Comparison of ENCODE assay signal across 8 mouse cellular contexts in genomic region chr15:86033191-86033841, GRCm38 (mm10). TPM values are rescaled to one million over a fixed set of nuclear protein-coding genes. Genes with fewer than 3 reads are reported as not detected.
DNase-seq lines count a peak whose midpoint lies in the region; ATAC-seq and TF ChIP-seq lines count a peak whose summit lies in the region.

Gene Celsr1 (minus strand): TSS chr15:86033777.

- no peaks in the 10 kb centered on the region for H3K27me3 ChIP-seq in testis, adult 2 months (ENCODE audit: control insufficient read depth, insufficient read depth, low read length)
- peaks cover 27% of the 10 kb centered on the region for H3K27me3 ChIP-seq in embryonic facial prominence, embryonic 15.5 days
- peaks cover 34% of the 10 kb centered on the region for H3K27me3 ChIP-seq in intestine, embryonic 16.5 days (replicated peaks; ENCODE audit: control insufficient read depth, insufficient read depth, low read length)

- no peak for DNase-seq in testis, postnatal 14 days (ENCODE audit: low spot score)
- DNase-seq in lung, postnatal 4 days: peak; percentile 39 to 59
- no peak for DNase-seq in natural killer cell, adult 2 months (ENCODE audit: low spot score in 2 of 2)
- DNase-seq in left cerebral cortex, adult 8-10 months (ENCODE audit: low spot score in 2 of 2): no peak
- no peak for DNase-seq in layer of hippocampus, adult 9-11 months

- under 1% methylated on average over 69 of the region's 80 CpGs for WGBS in embryonic facial prominence, embryonic 15.5 days
- 1% methylated on average over 73 of the region's 80 CpGs for WGBS in intestine, embryonic 16.5 days

- H3K36me3 ChIP-seq in testis, adult 2 months (ENCODE audit: control insufficient read depth, insufficient read depth, low read length): no peaks in the 10 kb centered on the region
- H3K36me3 ChIP-seq in embryonic facial prominence, embryonic 15.5 days: peaks cover 10% of the 10 kb centered on the region
- no peaks in the 10 kb centered on the region for H3K36me3 ChIP-seq in intestine, embryonic 16.5 days (ENCODE audit: control insufficient read depth, insufficient read depth, low read length)

- peaks cover 13% of the 10 kb centered on the region for H3K4me1 ChIP-seq in testis, adult 2 months (ENCODE audit: control insufficient read depth, insufficient read depth, low read length)
- H3K4me1 ChIP-seq in embryonic facial prominence, embryonic 15.5 days: peaks cover 25% of the 10 kb centered on the region
- H3K4me1 ChIP-seq in intestine, embryonic 16.5 days (ENCODE audit: control insufficient read depth, insufficient read depth, low read length): peaks cover 22% of the 10 kb centered on the region

- H3K9me3 ChIP-seq in embryonic facial prominence, embryonic 15.5 days (replicated peaks): no peaks in the 10 kb centered on the region
- H3K9me3 ChIP-seq in intestine, embryonic 16.5 days (ENCODE audit: control insufficient read depth, low read length): peaks cover 7% of the 10 kb centered on the region; the same call in 1 of the 2 replicates

- TF ChIP-seq CTCF in testis, adult 2 months (IDR thresholded peaks at IDR 0.05; ENCODE audit: control insufficient read depth, insufficient read depth, insufficient replicate concordance, low read depth, low read length): no peak

- H3K27ac ChIP-seq in testis, adult 2 months (ENCODE audit: control insufficient read depth, insufficient read depth, low read depth, low read length): no peak within 1 kb of the TSS
- peak within 1 kb of the TSS; percentile 79 for H3K27ac ChIP-seq in embryonic facial prominence, embryonic 15.5 days (replicated peaks)
- H3K27ac ChIP-seq in intestine, embryonic 16.5 days (ENCODE audit: low read length): peak within 1 kb of the TSS; percentile 5; the same call in 1 of the 2 replicates

- H3K9ac ChIP-seq in embryonic facial prominence, embryonic 15.5 days: peak within 1 kb of the TSS; percentile 33
- peak within 1 kb of the TSS; percentile 63 for H3K9ac ChIP-seq in intestine, embryonic 16.5 days (ENCODE audit: low read depth, low read length)

- no peak for ATAC-seq in embryonic facial prominence, embryonic 15.5 days (ENCODE audit: insufficient number of reproducible peaks, low FRiP score, low TSS enrichment, low read depth)
- ATAC-seq in intestine, embryonic 16.5 days: peak; percentile 21; the same call in 1 of the 2 replicates

- TF ChIP-seq POLR2A in testis, adult 2 months (IDR thresholded peaks at IDR 0.05; ENCODE audit: control insufficient read depth, low read depth, low read length): no peak

- H3K4me3 ChIP-seq in testis, adult 2 months (ENCODE audit: control insufficient read depth, low read depth, low read length): peak within 1 kb of the TSS; percentile 41
- H3K4me3 ChIP-seq in embryonic facial prominence, embryonic 15.5 days (replicated peaks): peak within 1 kb of the TSS; percentile 57
- H3K4me3 ChIP-seq in intestine, embryonic 16.5 days (ENCODE audit: low read length): peak within 1 kb of the TSS; percentile 62

- peak within 1 kb of the TSS; percentile 88 for H3K4me2 ChIP-seq in embryonic facial prominence, embryonic 15.5 days (replicated peaks)
- peak within 1 kb of the TSS; percentile 90 for H3K4me2 ChIP-seq in intestine, embryonic 16.5 days (ENCODE audit: low read depth, low read length)

RNA-seq across cellular contexts. Expression of gene Celsr1, which starts in this region (rescaled TPM):
- 0.15 and 0.71 TPM in 2 replicates for polyA plus RNA-seq in testis, adult 2 months (2012; rRNA removed)
- 4.2 and 5.1 TPM in 2 replicates for polyA plus RNA-seq in embryonic facial prominence, embryonic 15.5 days (2015; fragmentation: Nextera tagmentation; extraction: Ambion mirVana)
- polyA plus RNA-seq in intestine, embryonic 16.5 days (2015; fragmentation: Nextera tagmentation; extraction: Ambion mirVana): 0.51 and 0.70 TPM in 2 replicates
- 1 to 10 TPM; 5.5 to 6.9 (median 6.2) TPM for total RNA-seq in left cerebral cortex, adult 8-10 months (2022)

Comparison
In these comparisons a context has a peak if more than half of its experiments do, and no peak if none do; other contexts are left out.
1. Peak in ATAC-seq, H3K4me3 ChIP-seq, H3K27ac ChIP-seq, H3K9ac ChIP-seq and H3K4me2 ChIP-seq in intestine, embryonic 16.5 days; RNA of the gene not detected or under 1 TPM.
2. DNase-seq: peak in lung, postnatal 4 days (2 of 2); none in testis, postnatal 14 days (single experiment), natural killer cell, adult 2 months (0 of 2), left cerebral cortex, adult 8-10 months (0 of 2) and layer of hippocampus, adult 9-11 months (single experiment).
3. Peak in every context shown above with its lines, with median percentiles within 50 percentile points of each other: H3K4me3 ChIP-seq.